Mouse (Mus musculus): ENCODE measurements around the gene Gm49027. TPM values are rescaled to one million over a fixed set of nuclear protein-coding genes. Genes with fewer than 3 reads are reported as not detected.
A peak's percentile ranks its signal among the peaks of the same experiment; 100 is the strongest.
"Not testable (repeated sequence)": the region's sequence is repeated elsewhere in the genome, so short reads cannot be mapped to it uniquely, and the experiment has no call there.

Gene Gm49027
- polyA plus RNA-seq, 1 experiment from 2014 or later = 11.2 TPM

- not testable (repeated sequence) for H3K27ac ChIP-seq (ENCODE audit: low read length); ATAC-seq; H3K4me3 ChIP-seq (ENCODE audit: low read length); H3K9ac ChIP-seq (ENCODE audit: low read depth, low read length); H3K4me2 ChIP-seq (ENCODE audit: low read depth, low read length); H3K9me3 ChIP-seq (ENCODE audit: control insufficient read depth, low read length); H3K36me3 ChIP-seq (ENCODE audit: control insufficient read depth, insufficient read depth, low read length)
- Histone ChIP-seq H3K4me1 (ENCODE audit: control insufficient read depth, insufficient read depth, low read length) (peaks cover 13% of the 10 kb centered on the region), H3K27me3 (replicated peaks; ENCODE audit: control insufficient read depth, insufficient read depth, low read length) (peaks cover 24% of the 10 kb centered on the region)
- WGBS = 76% methylated on average over 3 of the region's 3 CpGs
These were observed 13.9 kb downstream of the Gm49027 start for GRCm38 (mm10) chr5:123511426-123511825.

GRCm38 (mm10) chr5:123510160-123510559 lies 15.1 kb downstream of the Gm49027 start, which contains the start of gene B3gnt4:
TSS of gene B3gnt4 (plus strand) at chr5:123510460.
- H3K4me3 ChIP-seq (ENCODE audit: low read length) = no peak within 1 kb of the TSS
- H3K4me1 ChIP-seq (ENCODE audit: control insufficient read depth, insufficient read depth, low read length) = peaks cover 13% of the 10 kb centered on the region
- no peak within 1 kb of the TSS for H3K27ac ChIP-seq (ENCODE audit: low read length)
- H3K27me3 ChIP-seq (replicated peaks; ENCODE audit: control insufficient read depth, insufficient read depth, low read length) = peaks cover 24% of the 10 kb centered on the region
- H3K36me3 ChIP-seq (ENCODE audit: control insufficient read depth, insufficient read depth, low read length) = no peaks in the 10 kb centered on the region
- H3K9ac ChIP-seq (ENCODE audit: low read depth, low read length) = no peak within 1 kb of the TSS
- WGBS = 89% methylated on average over 5 of the region's 5 CpGs
- H3K4me2 ChIP-seq (ENCODE audit: low read depth, low read length) = no peak within 1 kb of the TSS
- ATAC-seq = no peak
- no peaks in the 10 kb centered on the region for H3K9me3 ChIP-seq (ENCODE audit: control insufficient read depth, low read length)

- H3K36me3 ChIP-seq (ENCODE audit: control insufficient read depth, insufficient read depth, low read length) = no peaks in the 10 kb centered on the region
- peak overlapping the region; percentile 61 for H3K9ac ChIP-seq (ENCODE audit: low read depth, low read length)
- 8% methylated on average over 12 of the region's 12 CpGs for WGBS
- ATAC-seq = no peak
- H3K4me3 ChIP-seq (ENCODE audit: low read length) = peak overlapping the region; percentile 65
- no peak overlapping the region for H3K27ac ChIP-seq (ENCODE audit: low read length)
- H3K4me1 ChIP-seq (ENCODE audit: control insufficient read depth, insufficient read depth, low read length) = peaks cover 13% of the 10 kb centered on the region
- H3K27me3 ChIP-seq (replicated peaks; ENCODE audit: control insufficient read depth, insufficient read depth, low read length) = peaks cover 24% of the 10 kb centered on the region
- peak overlapping the region; percentile 95 for H3K4me2 ChIP-seq (ENCODE audit: low read depth, low read length)
- no peaks in the 10 kb centered on the region for H3K9me3 ChIP-seq (ENCODE audit: control insufficient read depth, low read length)
These were observed 16.4 kb downstream of the Gm49027 start for GRCm38 (mm10) chr5:123508921-123509320.

- H3K27ac ChIP-seq (ENCODE audit: low read length) = no peak overlapping the region
- peaks cover 13% of the 10 kb centered on the region for H3K4me1 ChIP-seq (ENCODE audit: control insufficient read depth, insufficient read depth, low read length)
- peak overlapping the region; percentile 95 for H3K4me2 ChIP-seq (ENCODE audit: low read depth, low read length)
- peak; percentile 94 for ATAC-seq
- H3K36me3 ChIP-seq (ENCODE audit: control insufficient read depth, insufficient read depth, low read length) = no peaks in the 10 kb centered on the region
- H3K9ac ChIP-seq (ENCODE audit: low read depth, low read length) = peak overlapping the region; percentile 61
- no peaks in the 10 kb centered on the region for H3K9me3 ChIP-seq (ENCODE audit: control insufficient read depth, low read length)
- WGBS = under 1% methylated on average over 59 of the region's 59 CpGs
- H3K4me3 ChIP-seq (ENCODE audit: low read length) = peak overlapping the region; percentile 65
- peaks cover 24% of the 10 kb centered on the region for H3K27me3 ChIP-seq (replicated peaks; ENCODE audit: control insufficient read depth, insufficient read depth, low read length)
These were observed 17.2 kb downstream of the Gm49027 start for GRCm38 (mm10) chr5:123507936-123508723.

GRCm38 (mm10) chr5:123501973-123502372 lies 23.3 kb downstream of the Gm49027 start:
- no peaks in the 10 kb centered on the region for H3K36me3 ChIP-seq (ENCODE audit: control insufficient read depth, insufficient read depth, low read length)
- H3K27ac ChIP-seq (ENCODE audit: low read length) = no peak overlapping the region
- peaks cover 8% of the 10 kb centered on the region for H3K4me1 ChIP-seq (ENCODE audit: control insufficient read depth, insufficient read depth, low read length)
- no peak overlapping the region for H3K4me3 ChIP-seq (ENCODE audit: low read length)
- no peak overlapping the region for H3K4me2 ChIP-seq (ENCODE audit: low read depth, low read length)
- ATAC-seq = no peak
- H3K9me3 ChIP-seq (ENCODE audit: control insufficient read depth, low read length) = no peaks in the 10 kb centered on the region
- no peak overlapping the region for H3K9ac ChIP-seq (ENCODE audit: low read depth, low read length)
- WGBS = 63% methylated on average over 4 of the region's 4 CpGs
- peaks cover 6% of the 10 kb centered on the region; the same call in 1 of the 2 replicates for H3K27me3 ChIP-seq (replicated peaks; ENCODE audit: control insufficient read depth, insufficient read depth, low read length)

- Histone ChIP-seq H3K36me3 (ENCODE audit: control insufficient read depth, insufficient read depth, low read length) (no peaks in the 10 kb centered on the region), H3K9me3 (ENCODE audit: control insufficient read depth, low read length) (no peaks in the 10 kb centered on the region), H3K9ac (ENCODE audit: low read depth, low read length) (no peak overlapping the region), H3K4me1 (ENCODE audit: control insufficient read depth, insufficient read depth, low read length) (peaks cover 8% of the 10 kb centered on the region), H3K4me3 (ENCODE audit: low read length) (no peak overlapping the region), H3K4me2 (ENCODE audit: low read depth, low read length) (no peak overlapping the region), H3K27me3 (replicated peaks; ENCODE audit: control insufficient read depth, insufficient read depth, low read length) (peaks cover 5% of the 10 kb centered on the region; the same call in 1 of the 2 replicates), H3K27ac (ENCODE audit: low read length) (no peak overlapping the region)
- 46% methylated on average over 4 of the region's 4 CpGs for WGBS
- ATAC-seq = no peak
These were observed 25.6 kb downstream of the Gm49027 start for GRCm38 (mm10) chr5:123499717-123500116.

DNA sequence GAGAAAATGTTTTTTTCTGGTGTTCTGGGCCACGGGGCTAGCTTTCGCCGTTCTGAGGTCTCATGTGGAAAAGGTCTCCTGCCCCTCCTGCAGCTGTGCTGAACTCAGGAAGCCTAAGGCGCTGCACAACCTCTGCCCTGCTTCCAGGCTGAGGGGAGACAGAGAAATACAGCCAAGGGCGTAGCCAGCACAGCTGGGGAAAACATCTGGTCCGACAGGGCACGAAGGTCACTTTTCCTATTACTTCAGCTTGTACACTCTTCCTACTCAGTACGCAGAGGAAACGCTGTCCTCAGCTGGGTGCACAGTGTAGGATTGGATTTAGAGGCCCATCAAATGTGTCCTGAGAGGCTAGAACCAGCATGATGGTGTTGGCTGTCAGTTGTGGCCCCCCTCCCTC lies 35.4 kb downstream of the Gm49027 start:
- Histone ChIP-seq H3K4me2 (ENCODE audit: low read depth, low read length) (no peak overlapping the region), H3K36me3 (ENCODE audit: control insufficient read depth, insufficient read depth, low read length) (no peaks in the 10 kb centered on the region), H3K4me3 (ENCODE audit: low read length) (no peak overlapping the region), H3K4me1 (ENCODE audit: control insufficient read depth, insufficient read depth, low read length) (peaks cover 3% of the 10 kb centered on the region), H3K9ac (ENCODE audit: low read depth, low read length) (no peak overlapping the region), H3K27me3 (replicated peaks; ENCODE audit: control insufficient read depth, insufficient read depth, low read length) (no peaks in the 10 kb centered on the region; the same call in 1 of the 2 replicates), H3K9me3 (ENCODE audit: control insufficient read depth, low read length) (no peaks in the 10 kb centered on the region), H3K27ac (ENCODE audit: low read length) (no peak overlapping the region)
- WGBS = 49% methylated on average over 9 of the region's 9 CpGs
- no peak for ATAC-seq

DNA sequence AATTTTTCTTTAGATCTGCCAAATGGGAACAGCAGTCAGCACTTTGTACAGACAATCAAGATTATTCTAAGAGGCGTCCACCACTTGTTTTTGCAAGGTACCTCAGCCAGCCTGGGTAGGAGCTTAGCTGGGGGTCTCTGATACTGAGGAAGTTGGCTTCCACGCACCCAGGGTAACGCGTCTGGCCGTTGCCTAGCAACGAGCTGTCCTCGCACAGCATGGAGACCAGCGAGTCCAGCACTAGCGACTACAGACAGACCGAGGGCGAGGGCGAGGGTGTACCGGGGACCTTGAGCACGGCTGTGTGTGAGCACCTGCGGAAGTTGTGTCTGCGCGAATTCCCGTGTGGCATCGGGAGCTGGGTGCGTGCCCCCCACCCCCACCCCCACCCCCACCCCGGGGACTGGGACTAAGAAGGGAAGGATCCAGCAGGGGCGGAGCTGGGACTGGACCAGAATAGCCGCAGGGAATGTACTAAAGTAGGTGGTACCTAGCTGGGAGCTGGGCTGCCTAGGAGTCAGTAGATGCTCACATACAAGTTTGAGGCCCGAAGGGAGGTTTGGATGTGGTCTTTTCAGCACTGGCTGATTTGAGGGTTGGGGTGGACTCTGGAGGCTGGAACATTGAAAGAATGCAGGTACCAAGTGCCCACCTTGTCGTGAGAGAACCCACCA lies 36.0 kb downstream of the Gm49027 start, which contains the start of the genes Lrrc43 and Il31:
Gene Lrrc43 (plus strand): TSS at position 194 of the 674 bp plus-strand sequence.
Gene Il31 (minus strand): TSS at position 378 of the 674 bp plus-strand sequence.
- Histone ChIP-seq H3K9me3 (ENCODE audit: control insufficient read depth, low read length) (no peaks in the 10 kb centered on the region), H3K27ac (ENCODE audit: low read length) (no peak within 1 kb of the TSS), H3K4me2 (ENCODE audit: low read depth, low read length) (peak within 1 kb of the TSS; percentile 41), H3K4me1 (ENCODE audit: control insufficient read depth, insufficient read depth, low read length) (peaks cover 3% of the 10 kb centered on the region), H3K36me3 (ENCODE audit: control insufficient read depth, insufficient read depth, low read length) (no peaks in the 10 kb centered on the region), H3K4me3 (ENCODE audit: low read length) (no peak within 1 kb of the TSS), H3K9ac (ENCODE audit: low read depth, low read length) (no peak within 1 kb of the TSS), H3K27me3 (replicated peaks; ENCODE audit: control insufficient read depth, insufficient read depth, low read length) (no peaks in the 10 kb centered on the region; the same call in 1 of the 2 replicates)
- WGBS = 9% methylated on average over 25 of the region's 25 CpGs
- 0 out of 2 replicates have a peak, but pooled peaks have one; percentile 26 for ATAC-seq

GRCm38 (mm10) chr5:123487659-123488395 lies 37.5 kb downstream of the Gm49027 start:
- H3K9ac ChIP-seq (ENCODE audit: low read depth, low read length) = no peak overlapping the region
- no peaks in the 10 kb centered on the region; the same call in 1 of the 2 replicates for H3K27me3 ChIP-seq (replicated peaks; ENCODE audit: control insufficient read depth, insufficient read depth, low read length)
- no peak overlapping the region for H3K4me3 ChIP-seq (ENCODE audit: low read length)
- WGBS = 81% methylated on average over 11 of the region's 11 CpGs
- H3K4me2 ChIP-seq (ENCODE audit: low read depth, low read length) = no peak overlapping the region
- ATAC-seq = no peak
- peaks cover 3% of the 10 kb centered on the region for H3K4me1 ChIP-seq (ENCODE audit: control insufficient read depth, insufficient read depth, low read length)
- no peaks in the 10 kb centered on the region for H3K36me3 ChIP-seq (ENCODE audit: control insufficient read depth, insufficient read depth, low read length)
- H3K9me3 ChIP-seq (ENCODE audit: control insufficient read depth, low read length) = no peaks in the 10 kb centered on the region
- H3K27ac ChIP-seq (ENCODE audit: low read length) = no peak overlapping the region

Measured in intestine, embryonic 16.5 days (tissue).